Mouse (Mus musculus) left cerebral cortex, postnatal 25 days (tissue): Measurements from ENCODE around the gene Mlf2. TPM values are rescaled to one million over a fixed set of nuclear protein-coding genes. Genes with fewer than 3 reads are reported as not detected.
A peak's percentile ranks its signal among the peaks of the same experiment; 100 is the strongest.

Experiments
- DNase-seq, 2 experiments: peaks; one replicate each; pipeline ENCODE4 v3.0.0; 2022; ENCODE audit warnings: low spot score in 2 of 2, mixed read lengths in 1 of 2
- intact Hi-C: fragments of 180-260 bp; cut with DNase I; formaldehyde crosslinking; loops from one replicate; pipeline ENCODE4 v1.15.1; 2025
- total RNA-seq, 2 experiments: library from RNA; stranded (reverse); gene quantifications; 2 replicates each; pipeline ENCODE4 v1.2.3; 2021

Mlf2 gene
- total RNA-seq, 2 experiments from 2014 or later = 648 to 675 TPM

GRCm38 (mm10) chr6:124910032-124910431 lies 21.2 kb upstream of the Mlf2 start:
- DNase-seq = no peak
- intact Hi-C loops = no loop called here

GRCm38 (mm10) chr6:124911533-124912218 lies 19.5 kb upstream of the Mlf2 start, which contains the start of gene Lag3:
Gene Lag3, minus strand, starts transcription at chr6:124911705.
- DNase-seq = no peak
- intact Hi-C loops = no loop called here

- no peak for DNase-seq
- intact Hi-C loops = no loop called here
Measured at GRCm38 (mm10) chr6:124913214-124913613, 18.0 kb upstream of the Mlf2 start.

GRCm38 (mm10) chr6:124913721-124914285 lies 17.4 kb upstream of the Mlf2 start:
- DNase-seq = no peak
- intact Hi-C loops = no loop called here

- intact Hi-C loops = no loop called here
- DNase-seq = no peak
Measured at GRCm38 (mm10) chr6:124914511-124914910, 16.7 kb upstream of the Mlf2 start.

GRCm38 (mm10) chr6:124915160-124915941 lies 15.8 kb upstream of the Mlf2 start:
- peak; percentile 45 for DNase-seq
- intact Hi-C loops = loop anchor here (5.0 kb wide), 2 partner anchors 92 to 182 kb away; partner anchors contain the start of genes Chd4 and Zfp384

- peak; percentile 81 to 87 for DNase-seq
- intact Hi-C loops = loop anchor here (5.0 kb wide), 2 partner anchors 91 to 181 kb away; partner anchors contain the start of genes Chd4 and Zfp384
Measured at GRCm38 (mm10) chr6:124915942-124916694, 15.1 kb upstream of the Mlf2 start.

GRCm38 (mm10) chr6:124916695-124917517 lies 14.3 kb upstream of the Mlf2 start:
- intact Hi-C loops = loop anchor here (1.0 to 5.0 kb wide), 3 partner anchors 57 to 180 kb away; partner anchors contain the start of genes Chd4 and Zfp384

GRCm38 (mm10) chr6:124917518-124918330 lies 13.5 kb upstream of the Mlf2 start:
- DNase-seq = peak; percentile 86 to 97
- intact Hi-C loops = loop anchor here (1.0 to 5.0 kb wide), 6 partner anchors 13 to 180 kb away; partner anchors contain the start of genes Chd4, Mlf2, P3h3 and Zfp384

More at GRCm38 (mm10) chr6:124916695-124917517, 14.3 kb upstream of the Mlf2 start:
- DNase-seq = peak; percentile 88 to 93

- intact Hi-C loops = loop anchor here (1.0 to 5.0 kb wide), 5 partner anchors 13 to 179 kb away; partner anchors contain the start of genes Chd4, Mlf2, P3h3 and Zfp384
Measured at GRCm38 (mm10) chr6:124918331-124918690, 12.9 kb upstream of the Mlf2 start.

GRCm38 (mm10) chr6:124918890-124919627 lies 12.1 kb upstream of the Mlf2 start:
- DNase-seq = peak in 1 of 2 experiments; percentile 31
- intact Hi-C loops = loop anchor here (1.0 to 5.0 kb wide), 5 partner anchors 12 to 178 kb away; partner anchors contain the start of genes Chd4, Mlf2, P3h3 and Zfp384

More at GRCm38 (mm10) chr6:124918331-124918690, 12.9 kb upstream of the Mlf2 start:
- DNase-seq = no peak

- intact Hi-C loops = loop anchor here (5.0 kb wide), 2 partner anchors 87 to 177 kb away; partner anchors contain the start of genes Chd4 and Zfp384
- DNase-seq = peak; percentile 89 to 99
Measured at GRCm38 (mm10) chr6:124919695-124920317, 11.4 kb upstream of the Mlf2 start, which contains the start of gene Ptms. Gene Ptms, minus strand, starts transcription at chr6:124920103.

GRCm38 (mm10) chr6:124920318-124921085 lies 10.7 kb upstream of the Mlf2 start:
- intact Hi-C loops = no loop called here
- no peak for DNase-seq

- intact Hi-C loops = no loop called here
- DNase-seq = no peak
Measured at GRCm38 (mm10) chr6:124921539-124921938, 9.6 kb upstream of the Mlf2 start.

GRCm38 (mm10) chr6:124925173-124925793 lies 5.9 kb upstream of the Mlf2 start:
- no peak for DNase-seq
- intact Hi-C loops = no loop called here
